Mouse (Mus musculus) CH12.LX (cell line): ENCODE data around the gene Fam205a1. TPM values are rescaled to one million over a fixed set of nuclear protein-coding genes. Genes with fewer than 3 reads are reported as not detected.

Source experiments
- DNase-seq: peaks from one replicate; pipeline ENCODE4 v3.0.0-alpha.2; 2013; ENCODE audit errors: extremely low read depth
- H3K27ac ChIP-seq: 2 replicates; pipeline ENCODE4 v1.5.1; 2012; ENCODE audit warnings: low read depth, mild to moderate bottlenecking, control low read depth, moderate library complexity; ENCODE audit not compliant: insufficient read depth
- H3K27me3 ChIP-seq: replicated peaks from 2 replicates; pipeline ENCODE3; 2012; ENCODE audit warnings: inconsistent platforms
- H3K36me3 ChIP-seq, 2 experiments: replicated peaks in 1 of 2; 2 replicates each; pipeline versions ENCODE3 to v1.6.1; 2012; ENCODE audit warnings: inconsistent platforms in 1 of 2, low read length in 1 of 2, mild to moderate bottlenecking in 1 of 2, mixed read lengths in 1 of 2, moderate library complexity in 1 of 2; ENCODE audit not compliant: control insufficient read depth in 1 of 2, insufficient read depth in 1 of 2
- H3K4me1 ChIP-seq, 2 experiments: 2 replicates each; pipeline ENCODE4 v1.6.1; 2012; ENCODE audit warnings: inconsistent platforms in 1 of 2, moderate library complexity in 1 of 2; ENCODE audit not compliant: insufficient read depth in 2 of 2, control insufficient read depth in 1 of 2
- H3K4me2 ChIP-seq: 2 replicates; pipeline ENCODE4 v1.6.1; 2012; ENCODE audit warnings: low read depth, mild to moderate bottlenecking, control low read depth; ENCODE audit not compliant: poor library complexity, insufficient read depth, severe bottlenecking
- H3K4me3 ChIP-seq, 3 experiments: fragments of 150-350 bp in 1 of 3; sonication (generic) in 1 of 3; replicated peaks in 1 of 3; 2 replicates each; pipeline versions ENCODE3 to v1.5.1; 2011 to 2012; ENCODE audit warnings: low read depth in 2 of 3, low read length in 2 of 3, mild to moderate bottlenecking in 2 of 3, moderate library complexity in 2 of 3, control low read depth in 1 of 3, improper control_type of control experiment in 1 of 3, inconsistent platforms in 1 of 3, mixed read lengths in 1 of 3; ENCODE audit not compliant: poor library complexity in 1 of 3
- H3K79me2 ChIP-seq: replicated peaks from 2 replicates; pipeline ENCODE4 v1.6.1; 2012; ENCODE audit warnings: mild to moderate bottlenecking, moderate library complexity; ENCODE audit not compliant: control insufficient read depth, poor library complexity, insufficient read depth, severe bottlenecking; ENCODE audit errors: extremely low read depth
- H3K9ac ChIP-seq: 2 replicates; pipeline ENCODE4 v1.6.1; 2012; ENCODE audit warnings: low read depth, mild to moderate bottlenecking, control low read depth, moderate library complexity; ENCODE audit not compliant: insufficient read depth
- H3K9me3 ChIP-seq: replicated peaks from 2 replicates; pipeline ENCODE3; 2012; ENCODE audit warnings: low read length, inconsistent platforms, mixed read lengths
- CHD1 ChIP-seq: IDR thresholded peaks from 2 replicates; pipeline ENCODE4 v1.6.1; 2012; ENCODE audit warnings: low read depth, low read length, improper control_type of control experiment, inconsistent platforms
- CHD2 ChIP-seq: IDR thresholded peaks from 2 replicates; pipeline ENCODE4 v1.6.1; 2011; ENCODE audit warnings: low read length, improper control_type of control experiment
- E2F4 ChIP-seq: IDR thresholded peaks from 2 replicates; pipeline ENCODE4 v1.6.1; 2011; ENCODE audit warnings: low read depth, low read length, improper control_type of control experiment; ENCODE audit not compliant: insufficient replicate concordance
- ELF1 ChIP-seq: IDR thresholded peaks from 2 replicates; pipeline ENCODE4 v1.6.1; 2014; ENCODE audit warnings: low read depth, mild to moderate bottlenecking, inconsistent platforms, low read length, improper control_type of control experiment
- ETS1 ChIP-seq: conservative IDR thresholded peaks from 2 replicates; pipeline ENCODE4 v1.6.1; 2012; ENCODE audit warnings: low read depth, mild to moderate bottlenecking, inconsistent platforms, low read length, improper control_type of control experiment, moderate library complexity
- HCFC1 ChIP-seq: IDR thresholded peaks from 2 replicates; pipeline ENCODE4 v1.6.1; 2012; ENCODE audit warnings: low read depth, mild to moderate bottlenecking, inconsistent platforms, low read length, improper control_type of control experiment
- JUND ChIP-seq: conservative IDR thresholded peaks from 2 replicates; pipeline ENCODE4 v1.6.1; 2011; ENCODE audit warnings: low read depth, low read length, improper control_type of control experiment
- MAX ChIP-seq: IDR thresholded peaks from 2 replicates; pipeline ENCODE4 v1.6.1; 2011; ENCODE audit warnings: low read length, improper control_type of control experiment
- MAZ ChIP-seq: IDR thresholded peaks from 2 replicates; pipeline ENCODE4 v1.6.1; 2012; ENCODE audit warnings: low read depth, mild to moderate bottlenecking, inconsistent platforms, low read length, improper control_type of control experiment, moderate library complexity
- MEF2A ChIP-seq: IDR thresholded peaks from 2 replicates; pipeline ENCODE4 v1.6.1; 2014; ENCODE audit warnings: low read depth, mild to moderate bottlenecking, inconsistent platforms, low read length, improper control_type of control experiment, borderline replicate concordance
- MXI1 ChIP-seq: IDR thresholded peaks from 2 replicates; pipeline ENCODE4 v1.6.1; 2011; ENCODE audit warnings: mild to moderate bottlenecking, low read depth, low read length, improper control_type of control experiment
- MYC ChIP-seq: IDR thresholded peaks from 2 replicates; pipeline ENCODE4 v1.6.1; 2011; ENCODE audit warnings: low read depth, mild to moderate bottlenecking, improper control_type of control experiment, low read length
- NELFE ChIP-seq: IDR thresholded peaks from 2 replicates; pipeline ENCODE4 v1.6.1; 2011; ENCODE audit warnings: low read depth, low read length, improper control_type of control experiment
- NRF1 ChIP-seq: IDR thresholded peaks from 2 replicates; pipeline ENCODE4 v1.6.1; 2014; ENCODE audit warnings: low read depth, mild to moderate bottlenecking, inconsistent platforms, low read length, improper control_type of control experiment, moderate library complexity
- PAX5 ChIP-seq: IDR thresholded peaks from 2 replicates; pipeline ENCODE4 v1.6.1; 2012; ENCODE audit warnings: low read length, inconsistent platforms, mixed read lengths
- POLR2A ChIP-seq: IDR thresholded peaks from 2 replicates; pipeline ENCODE4 v1.6.1; 2011; ENCODE audit warnings: low read depth, mild to moderate bottlenecking, improper control_type of control experiment, low read length
- RAD21 ChIP-seq: IDR thresholded peaks from 2 replicates; pipeline ENCODE4 v1.6.1; 2011; ENCODE audit warnings: low read depth, mild to moderate bottlenecking, low read length, improper control_type of control experiment, moderate library complexity
- SMC3 ChIP-seq: IDR thresholded peaks from 2 replicates; pipeline ENCODE4 v1.6.1; 2011; ENCODE audit warnings: low read depth, low read length, improper control_type of control experiment
- TBP ChIP-seq: conservative IDR thresholded peaks from 2 replicates; pipeline ENCODE4 v1.6.1; 2011; ENCODE audit warnings: low read depth, low read length, improper control_type of control experiment
- TCF12 ChIP-seq: IDR thresholded peaks from 2 replicates; pipeline ENCODE4 v1.6.1; 2014; ENCODE audit warnings: low read depth, mild to moderate bottlenecking, inconsistent platforms, low read length, improper control_type of control experiment
- UBTF ChIP-seq: IDR thresholded peaks from 2 replicates; pipeline ENCODE4 v1.6.1; 2012; ENCODE audit warnings: low read depth, mild to moderate bottlenecking, inconsistent platforms, low read length, improper control_type of control experiment, moderate library complexity
- USF1 ChIP-seq: IDR thresholded peaks from 2 replicates; pipeline ENCODE4 v1.6.1; 2014; ENCODE audit warnings: low read depth, mild to moderate bottlenecking, inconsistent platforms, low read length, improper control_type of control experiment
- USF2 ChIP-seq: conservative IDR thresholded peaks from 2 replicates; pipeline ENCODE4 v1.6.1; 2011; ENCODE audit warnings: low read depth, low read length, improper control_type of control experiment
- ZMIZ1 ChIP-seq: IDR thresholded peaks from 2 replicates; pipeline ENCODE4 v1.6.1; 2012; ENCODE audit warnings: low read depth, mild to moderate bottlenecking, inconsistent platforms, low read length, improper control_type of control experiment
- ZNF384 ChIP-seq: IDR thresholded peaks from 2 replicates; pipeline ENCODE4 v1.6.1; 2012; ENCODE audit warnings: low read depth, low read length, improper control_type of control experiment, inconsistent platforms
- dilution Hi-C: fragments of 300-500 bp; cut with MboI; formaldehyde crosslinking; loops from 2 replicates; pipeline ENCODE4 v1.14.3; 2020; ENCODE audit warnings: low sequenced_read_pairs; ENCODE audit not compliant: extremely low pct_unique_long_range_greater_than_20kb, extremely low pct_ligation_motif_present
- in situ Hi-C: fragments of 300-500 bp; cut with MboI; formaldehyde crosslinking; loops from 3 replicates; pipeline ENCODE4 v1.14.3; 2019; ENCODE audit warnings: low sequenced_read_pairs, low pct_ligation_motif_present, low pct_unique_long_range_greater_than_20kb, mixed read lengths
- polyA plus RNA-seq: library from polyadenylated mRNA; unstranded; fragments of >175 nt; gene quantifications from 2 replicates; pipeline ENCODE4 v1.2.1, GENCODE M21; 2012; ENCODE audit warnings: low read depth; ENCODE audit not compliant: insufficient read length
- total RNA-seq, 2 experiments: library from RNA; depleted of rRNA; stranded (reverse); fragments of 300-350 nt in 1 of 2; fragments of >200 nt in 1 of 2; gene quantifications; 2 replicates each; pipeline ENCODE4 v1.2.3; 2012 to 2014

The Fam205a1 gene
- total and polyA plus RNA-seq, 3 experiments = not detected

DNA sequence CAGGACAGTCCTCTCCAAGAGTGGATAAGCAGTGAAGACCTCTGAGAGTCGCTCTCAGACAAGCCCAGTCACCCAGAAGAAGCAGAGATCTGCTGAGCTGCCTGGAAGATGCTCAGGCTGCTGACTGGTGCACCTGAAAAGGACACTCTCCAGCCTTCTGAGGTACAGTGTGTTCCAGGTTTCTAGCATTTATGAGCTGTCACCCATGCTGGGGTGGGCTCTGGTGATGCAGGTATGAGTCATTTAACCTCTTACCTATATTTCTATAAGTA, 26.9 kb upstream of the Fam205a1 start:
- H3K36me3 ChIP-seq = no peaks in the 10 kb centered on the region
- H3K4me1 ChIP-seq = peaks cover 0 to 6% of the 10 kb centered on the region in 2 experiments; a peak in 1 of 4 replicates
- H3K27ac ChIP-seq = no peak overlapping the region
- H3K4me2 ChIP-seq = no peak overlapping the region
- H3K9ac ChIP-seq = no peak overlapping the region
- dilution Hi-C loops = no loop called here
- H3K9me3 ChIP-seq = no peaks in the 10 kb centered on the region
- DNase-seq = no peak
- H3K4me3 ChIP-seq = no peak overlapping the region
- no peaks in the 10 kb centered on the region for H3K79me2 ChIP-seq
- peaks cover 28% of the 10 kb centered on the region for H3K27me3 ChIP-seq
- in situ Hi-C loops = no loop called here
- no peak for TF ChIP-seq MXI1
- TF ChIP-seq CHD2 = no peak
- no peak for TF ChIP-seq JUND
- no peak for TF ChIP-seq CHD1
- TF ChIP-seq ZMIZ1 = no peak
- no peak for TF ChIP-seq ELF1
- no peak for TF ChIP-seq USF2
- no peak for TF ChIP-seq MEF2A
- TF ChIP-seq MAX = no peak
- no peak for TF ChIP-seq UBTF
- no peak for TF ChIP-seq RAD21
- TF ChIP-seq USF1 = no peak
- no peak for TF ChIP-seq TBP
- TF ChIP-seq PAX5 = no peak
- no peak for TF ChIP-seq ZNF384
- no peak for TF ChIP-seq TCF12

DNA sequence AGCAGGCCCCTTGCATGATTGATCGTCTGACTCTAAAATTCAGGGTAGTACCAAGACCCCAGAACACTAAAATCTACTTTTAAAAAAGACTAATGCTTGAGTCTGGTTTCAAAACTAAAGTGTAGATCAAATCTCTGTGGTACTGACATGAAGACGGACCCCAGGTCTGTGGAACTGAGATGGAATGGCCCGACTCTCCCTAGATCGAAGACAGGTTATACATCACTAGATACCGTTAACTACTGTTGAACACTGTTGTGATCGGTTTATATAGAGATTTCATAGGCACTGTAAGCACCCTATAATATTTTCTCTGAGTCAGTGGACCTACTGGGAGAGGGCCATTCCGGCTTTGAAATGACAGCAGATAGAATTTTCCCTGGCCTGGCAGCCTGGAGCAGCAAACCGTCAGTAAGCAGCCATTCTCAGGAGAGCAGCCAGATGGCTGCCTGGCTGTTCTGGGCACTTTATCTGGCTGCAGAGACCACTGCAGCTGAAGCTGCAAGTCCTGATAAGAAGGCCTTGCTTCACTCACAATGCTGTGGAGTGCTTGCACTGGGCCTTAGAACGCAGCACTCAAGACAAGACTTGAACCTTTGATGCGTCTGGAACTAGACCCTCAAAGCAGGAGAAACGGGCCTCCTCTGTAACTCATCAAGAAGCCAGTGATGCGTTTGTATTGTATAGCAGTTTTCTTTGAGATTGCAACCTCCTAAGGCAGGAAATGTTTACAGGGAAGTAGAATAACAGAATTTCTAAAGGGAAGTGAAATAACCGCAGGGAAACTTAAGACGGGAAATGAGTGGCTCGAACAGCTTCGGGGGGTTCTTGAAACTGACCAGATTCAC, 26.4 kb upstream of the Fam205a1 start:
- no peak for DNase-seq
- in situ Hi-C loops = no loop called here
- no peak overlapping the region for H3K9ac ChIP-seq
- H3K4me3 ChIP-seq = no peak overlapping the region
- peaks cover 27% of the 10 kb centered on the region for H3K27me3 ChIP-seq
- H3K36me3 ChIP-seq = no peaks in the 10 kb centered on the region
- TF ChIP-seq SMC3 (no peak), E2F4 (no peak), MAZ (no peak), MYC (no peak), MXI1 (no peak), UBTF (no peak), ETS1 (no peak), HCFC1 (no peak), PAX5 (no peak), POLR2A (no peak), NELFE (no peak), NRF1 (no peak)
- H3K9me3 ChIP-seq = no peaks in the 10 kb centered on the region
- peaks cover 0 to 6% of the 10 kb centered on the region in 2 experiments; a peak in 1 of 4 replicates for H3K4me1 ChIP-seq
- dilution Hi-C loops = no loop called here
- H3K4me2 ChIP-seq = no peak overlapping the region
- H3K27ac ChIP-seq = no peak overlapping the region
- H3K79me2 ChIP-seq = no peaks in the 10 kb centered on the region
